Mouse (Mus musculus): ENCODE results near the gene 4930442H23Rik. TPM values are rescaled to one million over a fixed set of nuclear protein-coding genes. Genes with fewer than 3 reads are reported as not detected.

Gene 4930442H23Rik
- polyA plus RNA-seq (2015; fragmentation: Illumina TruSeq; extraction: RNeasy Lipid Tissue Mini Kit (QIAGEN cat#74804); ENCODE audit: insufficient read depth, low replicate concordance): not detected

GRCm38 (mm10) chr10:81183805-81184204, at the start of gene 4930442H23Rik:
4930442H23Rik (minus strand) TSS chr10:81183849.

GRCm38 (mm10) chr10:81232580-81233225, 49.1 kb upstream of the 4930442H23Rik start, which contains the start of gene Zfr2:
Zfr2 (plus strand) TSS chr10:81233155.

GRCm38 (mm10) chr10:81230438-81231332, 47.0 kb upstream of the 4930442H23Rik start, which contains the start of gene Atcay:
Atcay (minus strand) TSS chr10:81230833.

GRCm38 (mm10) chr10:81201807-81202758, 18.4 kb upstream of the 4930442H23Rik start, which contains the start of gene Nmrk2:
Nmrk2 (minus strand) TSS chr10:81202051.

GRCm38 (mm10) chr10:81182336-81183333, 1.0 kb downstream of the 4930442H23Rik start, which contains the start of gene Dapk3:
Dapk3 (plus strand) TSS chr10:81183005.

GRCm38 (mm10) chr10:81176466-81177271, 7.0 kb downstream of the 4930442H23Rik start, which contains the start of gene Eef2:
Eef2 (plus strand) TSS chr10:81176631.

GRCm38 (mm10) chr10:81167200-81168086, 16.2 kb downstream of the 4930442H23Rik start, which contains the start of gene Pias4:
Pias4 (minus strand) TSS chr10:81167923.

GRCm38 (mm10) chr10:81134966-81135681, 48.5 kb downstream of the 4930442H23Rik start, which contains the start of gene Zbtb7a:
Zbtb7a (plus strand) TSS chr10:81135220.

Other genes with a start within 250 kb of the 4930442H23Rik start
- gene Gng7, start 168.9 kb downstream of the 4930442H23Rik start, polyA plus RNA-seq (2015; fragmentation: Illumina TruSeq; extraction: RNeasy Lipid Tissue Mini Kit (QIAGEN cat#74804); ENCODE audit: insufficient read depth, low replicate concordance): 1.0 TPM
- gene Diras1, start 158.2 kb downstream of the 4930442H23Rik start, polyA plus RNA-seq (2015; fragmentation: Illumina TruSeq; extraction: RNeasy Lipid Tissue Mini Kit (QIAGEN cat#74804); ENCODE audit: insufficient read depth, low replicate concordance): not detected
- gene Slc39a3, start 146.4 kb downstream of the 4930442H23Rik start, polyA plus RNA-seq (2015; fragmentation: Illumina TruSeq; extraction: RNeasy Lipid Tissue Mini Kit (QIAGEN cat#74804); ENCODE audit: insufficient read depth, low replicate concordance): 3.3 TPM
- 21.1 TPM for gene Sgta, start 123.7 kb downstream of the 4930442H23Rik start, polyA plus RNA-seq (2015; fragmentation: Illumina TruSeq; extraction: RNeasy Lipid Tissue Mini Kit (QIAGEN cat#74804); ENCODE audit: insufficient read depth, low replicate concordance)
- 4.1 TPM for gene Thop1, start 113.8 kb downstream of the 4930442H23Rik start, polyA plus RNA-seq (2015; fragmentation: Illumina TruSeq; extraction: RNeasy Lipid Tissue Mini Kit (QIAGEN cat#74804); ENCODE audit: insufficient read depth, low replicate concordance)
- gene Creb3l3, start 85.0 kb downstream of the 4930442H23Rik start, polyA plus RNA-seq (2015; fragmentation: Illumina TruSeq; extraction: RNeasy Lipid Tissue Mini Kit (QIAGEN cat#74804); ENCODE audit: insufficient read depth, low replicate concordance): not detected
- 27.7 TPM for gene Map2k2, start 77.9 kb downstream of the 4930442H23Rik start, polyA plus RNA-seq (2015; fragmentation: Illumina TruSeq; extraction: RNeasy Lipid Tissue Mini Kit (QIAGEN cat#74804); ENCODE audit: insufficient read depth, low replicate concordance)
- gene Zbtb7a, start 48.6 kb downstream of the 4930442H23Rik start, polyA plus RNA-seq (2015; fragmentation: Illumina TruSeq; extraction: RNeasy Lipid Tissue Mini Kit (QIAGEN cat#74804); ENCODE audit: insufficient read depth, low replicate concordance): 14.0 TPM
- 10.8 TPM for gene Pias4, start 15.9 kb downstream of the 4930442H23Rik start, polyA plus RNA-seq (2015; fragmentation: Illumina TruSeq; extraction: RNeasy Lipid Tissue Mini Kit (QIAGEN cat#74804); ENCODE audit: insufficient read depth, low replicate concordance)
- gene Eef2, start 7.2 kb downstream of the 4930442H23Rik start, polyA plus RNA-seq (2015; fragmentation: Illumina TruSeq; extraction: RNeasy Lipid Tissue Mini Kit (QIAGEN cat#74804); ENCODE audit: insufficient read depth, low replicate concordance): 451 TPM
- 8.6 TPM for gene Dapk3, start 844 bp downstream of the 4930442H23Rik start, polyA plus RNA-seq (2015; fragmentation: Illumina TruSeq; extraction: RNeasy Lipid Tissue Mini Kit (QIAGEN cat#74804); ENCODE audit: insufficient read depth, low replicate concordance)
- not detected for gene Nmrk2, start 18.2 kb upstream of the 4930442H23Rik start, polyA plus RNA-seq (2015; fragmentation: Illumina TruSeq; extraction: RNeasy Lipid Tissue Mini Kit (QIAGEN cat#74804); ENCODE audit: insufficient read depth, low replicate concordance)
- 1.2 TPM for gene Atcay, start 47.0 kb upstream of the 4930442H23Rik start, polyA plus RNA-seq (2015; fragmentation: Illumina TruSeq; extraction: RNeasy Lipid Tissue Mini Kit (QIAGEN cat#74804); ENCODE audit: insufficient read depth, low replicate concordance)
- gene Zfr2, start 49.3 kb upstream of the 4930442H23Rik start, polyA plus RNA-seq (2015; fragmentation: Illumina TruSeq; extraction: RNeasy Lipid Tissue Mini Kit (QIAGEN cat#74804); ENCODE audit: insufficient read depth, low replicate concordance): 1.5 TPM
- gene Matk, start 69.1 kb upstream of the 4930442H23Rik start, polyA plus RNA-seq (2015; fragmentation: Illumina TruSeq; extraction: RNeasy Lipid Tissue Mini Kit (QIAGEN cat#74804); ENCODE audit: insufficient read depth, low replicate concordance): 4.6 TPM
- gene Mrpl54, start 83.1 kb upstream of the 4930442H23Rik start, polyA plus RNA-seq (2015; fragmentation: Illumina TruSeq; extraction: RNeasy Lipid Tissue Mini Kit (QIAGEN cat#74804); ENCODE audit: insufficient read depth, low replicate concordance): 28.9 TPM
- 11.9 TPM for gene Apba3, start 83.1 kb upstream of the 4930442H23Rik start, polyA plus RNA-seq (2015; fragmentation: Illumina TruSeq; extraction: RNeasy Lipid Tissue Mini Kit (QIAGEN cat#74804); ENCODE audit: insufficient read depth, low replicate concordance)
- 2.6 TPM for gene Tjp3, start 107.7 kb upstream of the 4930442H23Rik start, polyA plus RNA-seq (2015; fragmentation: Illumina TruSeq; extraction: RNeasy Lipid Tissue Mini Kit (QIAGEN cat#74804); ENCODE audit: insufficient read depth, low replicate concordance)
- 26.7 TPM for gene Pip5k1c, start 109.1 kb upstream of the 4930442H23Rik start, polyA plus RNA-seq (2015; fragmentation: Illumina TruSeq; extraction: RNeasy Lipid Tissue Mini Kit (QIAGEN cat#74804); ENCODE audit: insufficient read depth, low replicate concordance)
- 5.0 TPM for gene Cactin, start 137.3 kb upstream of the 4930442H23Rik start, polyA plus RNA-seq (2015; fragmentation: Illumina TruSeq; extraction: RNeasy Lipid Tissue Mini Kit (QIAGEN cat#74804); ENCODE audit: insufficient read depth, low replicate concordance)
- 3.0 TPM for gene Tbxa2r, start 144.9 kb upstream of the 4930442H23Rik start, polyA plus RNA-seq (2015; fragmentation: Illumina TruSeq; extraction: RNeasy Lipid Tissue Mini Kit (QIAGEN cat#74804); ENCODE audit: insufficient read depth, low replicate concordance)
- gene Gipc3, start 159.4 kb upstream of the 4930442H23Rik start, polyA plus RNA-seq (2015; fragmentation: Illumina TruSeq; extraction: RNeasy Lipid Tissue Mini Kit (QIAGEN cat#74804); ENCODE audit: insufficient read depth, low replicate concordance): 0.59 TPM
- 30.0 TPM for gene Hmg20b, start 166.6 kb upstream of the 4930442H23Rik start, polyA plus RNA-seq (2015; fragmentation: Illumina TruSeq; extraction: RNeasy Lipid Tissue Mini Kit (QIAGEN cat#74804); ENCODE audit: insufficient read depth, low replicate concordance)
- gene Mfsd12, start 173.6 kb upstream of the 4930442H23Rik start, polyA plus RNA-seq (2015; fragmentation: Illumina TruSeq; extraction: RNeasy Lipid Tissue Mini Kit (QIAGEN cat#74804); ENCODE audit: insufficient read depth, low replicate concordance): 2.8 TPM
- 0.18 TPM for gene 4930404N11Rik, start 182.0 kb upstream of the 4930442H23Rik start, polyA plus RNA-seq (2015; fragmentation: Illumina TruSeq; extraction: RNeasy Lipid Tissue Mini Kit (QIAGEN cat#74804); ENCODE audit: insufficient read depth, low replicate concordance)
- 7.7 TPM for gene Fzr1, start 194.7 kb upstream of the 4930442H23Rik start, polyA plus RNA-seq (2015; fragmentation: Illumina TruSeq; extraction: RNeasy Lipid Tissue Mini Kit (QIAGEN cat#74804); ENCODE audit: insufficient read depth, low replicate concordance)
- 1.9 TPM for gene Dohh, start 200.6 kb upstream of the 4930442H23Rik start, polyA plus RNA-seq (2015; fragmentation: Illumina TruSeq; extraction: RNeasy Lipid Tissue Mini Kit (QIAGEN cat#74804); ENCODE audit: insufficient read depth, low replicate concordance)
- 3.2 TPM for gene Gm48551, start 200.6 kb upstream of the 4930442H23Rik start, polyA plus RNA-seq (2015; fragmentation: Illumina TruSeq; extraction: RNeasy Lipid Tissue Mini Kit (QIAGEN cat#74804); ENCODE audit: insufficient read depth, low replicate concordance)
- 0.43 TPM for gene Gm48552, start 205.2 kb upstream of the 4930442H23Rik start, polyA plus RNA-seq (2015; fragmentation: Illumina TruSeq; extraction: RNeasy Lipid Tissue Mini Kit (QIAGEN cat#74804); ENCODE audit: insufficient read depth, low replicate concordance)
- 9.5 TPM for gene Smim24, start 209.2 kb upstream of the 4930442H23Rik start, polyA plus RNA-seq (2015; fragmentation: Illumina TruSeq; extraction: RNeasy Lipid Tissue Mini Kit (QIAGEN cat#74804); ENCODE audit: insufficient read depth, low replicate concordance)